Mouse (Mus musculus) adrenal gland, adult 2 months (tissue): ENCODE data around the gene Atp13a1. TPM values are rescaled to one million over a fixed set of nuclear protein-coding genes. Genes with fewer than 3 reads are reported as not detected.

Experiments used
- DNase-seq: peaks from one replicate; pipeline ENCODE4 v3.0.0; 2021
- polyA plus RNA-seq: library from polyadenylated mRNA; depleted of rRNA; stranded (reverse); fragments of >200 nt; gene quantifications from 2 replicates; pipeline ENCODE4 v1.2.3, GENCODE M21; 2012; rRNA removed
- total RNA-seq, 2 experiments: library from RNA; stranded (reverse); gene quantifications; 2 replicates each; pipeline ENCODE4 v1.2.3; 2021

Atp13a1 gene
- total and polyA plus RNA-seq, 3 experiments, result 40.8 to 110 (median 43.4) TPM

DNA sequence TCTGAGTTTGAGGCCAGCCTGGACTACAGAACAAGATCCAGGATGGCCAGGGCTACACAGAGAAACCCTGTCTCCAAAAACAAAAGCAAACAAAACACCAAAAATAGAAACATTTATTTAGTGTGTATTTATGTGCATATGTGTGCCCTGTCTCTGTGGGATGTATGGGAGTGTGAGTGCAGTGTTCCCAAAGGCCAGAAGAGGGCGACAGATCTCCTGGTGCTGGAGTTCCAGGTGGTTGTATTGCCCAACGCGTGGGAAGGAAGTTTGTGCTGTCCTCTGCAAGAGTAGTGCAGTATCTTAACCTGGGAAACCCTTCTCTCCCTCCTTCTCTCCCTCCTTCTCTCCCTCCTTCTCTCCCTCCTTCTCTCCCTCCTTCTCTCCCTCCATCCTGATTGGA, 58.9 kb downstream of the Atp13a1 start:
- DNase-seq, result no peak

DNA sequence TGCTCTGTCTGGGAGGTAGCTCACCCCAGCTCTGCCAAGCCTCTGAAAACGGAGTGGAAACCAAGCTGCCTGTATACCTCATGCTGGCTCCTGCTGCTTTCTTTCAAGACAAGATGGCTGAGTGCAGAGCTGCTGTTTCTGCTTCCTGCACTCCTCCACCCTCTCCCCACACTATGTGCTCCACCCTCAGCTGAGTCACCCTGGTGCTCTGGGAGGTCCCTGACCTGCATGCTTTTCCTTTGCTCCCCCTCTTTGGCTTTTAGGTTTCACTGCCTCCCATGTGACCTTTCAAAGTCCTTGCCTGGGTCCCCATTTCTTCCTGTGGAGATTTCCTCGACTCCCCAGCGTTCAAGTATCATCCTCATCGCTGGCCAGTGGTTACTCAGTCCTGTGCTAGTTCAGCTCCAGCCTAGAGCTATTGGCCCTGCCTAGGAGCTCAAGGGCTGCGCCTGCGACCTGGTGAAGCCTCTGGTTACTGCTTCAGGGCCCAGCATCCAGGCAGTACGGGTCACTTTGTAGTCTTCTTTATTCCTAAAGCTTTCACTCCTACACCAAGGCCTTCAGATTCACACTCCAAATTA, 60.1 kb downstream of the Atp13a1 start:
- peak; percentile 50 for DNase-seq

DNA sequence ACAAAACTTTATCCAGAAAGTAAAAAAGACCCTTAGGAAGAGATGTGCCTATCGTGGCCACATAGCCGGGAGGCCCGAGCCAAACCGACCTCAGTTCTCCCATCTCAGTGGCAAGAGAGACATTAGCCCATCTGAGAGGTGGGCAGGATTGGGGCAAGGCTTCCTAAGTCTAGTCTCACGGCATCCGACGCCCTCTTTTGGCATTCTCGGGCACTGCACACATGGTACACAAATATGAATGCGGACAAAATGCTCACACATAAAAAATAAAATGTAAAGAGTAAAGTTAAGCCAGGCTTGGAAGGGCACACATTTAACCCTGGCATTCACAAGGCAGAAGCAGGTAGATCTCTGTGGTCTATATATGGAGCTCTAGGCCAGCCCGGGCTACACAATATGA, 62.9 kb downstream of the Atp13a1 start:
- DNase-seq, result no peak

Other genes starting within 250 kb of the Atp13a1 start
- 10 to 100 TPM; 11.2 to 13.5 TPM for gene Zfp868, start 165.6 kb upstream of the Atp13a1 start, total RNA-seq
- gene Zfp868, start 165.6 kb upstream of the Atp13a1 start, polyA plus RNA-seq, result 2.9 and 4.4 TPM in 2 replicates
- gene Zfp964, start 136.7 kb upstream of the Atp13a1 start, total RNA-seq, result 1 to 10 TPM; 2.0 to 2.9 TPM
- gene Zfp964, start 136.7 kb upstream of the Atp13a1 start, polyA plus RNA-seq, result 0.18 and 0.21 TPM in 2 replicates
- gene Zfp869, start 80.4 kb upstream of the Atp13a1 start, total RNA-seq, result 10 to 100 TPM; 22.3 to 25.3 TPM
- 0.27 and 0.48 TPM in 2 replicates for gene Zfp869, start 80.4 kb upstream of the Atp13a1 start, polyA plus RNA-seq
- gene Zfp963, start 41.2 kb upstream of the Atp13a1 start, total RNA-seq, result 1 to 10 TPM; 2.6 to 5.0 TPM
- gene Zfp963, start 41.2 kb upstream of the Atp13a1 start, polyA plus RNA-seq, result 0.51 and 1.3 TPM in 2 replicates
- gene Gm20422, start 16.3 kb upstream of the Atp13a1 start, total RNA-seq, result 1 to 10 TPM in 1 of 2 experiments, not detected in 1; 2.3 TPM
- 0.25 and 0.33 TPM in 2 replicates for gene Gm20422, start 16.3 kb upstream of the Atp13a1 start, polyA plus RNA-seq
- gene Zfp866, start within 50 bp of the Atp13a1 start, total RNA-seq, result 10 to 100 TPM; 19.5 to 21.4 TPM
- 3.4 and 3.5 TPM in 2 replicates for gene Zfp866, start within 50 bp of the Atp13a1 start, polyA plus RNA-seq
- gene Gmip, start 17.5 kb downstream of the Atp13a1 start, total RNA-seq, result 10 to 100 TPM; 13.5 to 13.6 TPM
- gene Gmip, start 17.5 kb downstream of the Atp13a1 start, polyA plus RNA-seq, result 30.3 and 36.6 TPM in 2 replicates
- 1 to 10 TPM; 1.2 to 2.9 TPM for gene Lpar2, start 31.3 kb downstream of the Atp13a1 start, total RNA-seq
- 2.0 and 2.5 TPM in 2 replicates for gene Lpar2, start 31.3 kb downstream of the Atp13a1 start, polyA plus RNA-seq
- gene Pbx4, start 41.3 kb downstream of the Atp13a1 start, total RNA-seq, result under 1 TPM; 0.38 to 0.69 TPM
- gene Pbx4, start 41.3 kb downstream of the Atp13a1 start, polyA plus RNA-seq, result 5.5 and 5.8 TPM in 2 replicates
- under 1 TPM; 0.07 to 0.09 TPM for gene Cilp2, start 96.5 kb downstream of the Atp13a1 start, total RNA-seq
- 0.39 and 1.1 TPM in 2 replicates for gene Cilp2, start 96.5 kb downstream of the Atp13a1 start, polyA plus RNA-seq
- under 1 TPM; 0.35 to 0.66 TPM for gene Tssk6, start 111.0 kb downstream of the Atp13a1 start, total RNA-seq
- gene Tssk6, start 111.0 kb downstream of the Atp13a1 start, polyA plus RNA-seq, result 1.3 and 2.0 TPM in 2 replicates
- 100 to 1,000 TPM; 160 to 215 TPM for gene Ndufa13, start 111.4 kb downstream of the Atp13a1 start, total RNA-seq
- gene Ndufa13, start 111.4 kb downstream of the Atp13a1 start, polyA plus RNA-seq, result 83.3 and 99.4 TPM in 2 replicates
- 1 to 10 TPM; 1.9 to 4.2 TPM for gene Yjefn3, start 111.5 kb downstream of the Atp13a1 start, total RNA-seq
- gene Yjefn3, start 111.5 kb downstream of the Atp13a1 start, polyA plus RNA-seq, result 6.6 and 10.8 TPM in 2 replicates
- gene Gatad2a, start 205.2 kb downstream of the Atp13a1 start, total RNA-seq, result 100 to 1,000 TPM; 102 to 116 TPM
- gene Gatad2a, start 205.2 kb downstream of the Atp13a1 start, polyA plus RNA-seq, result 92.3 and 105 TPM in 2 replicates